Mouse (Mus musculus): ENCODE data around the gene Plxna2. TPM values are rescaled to one million over a fixed set of nuclear protein-coding genes. Genes with fewer than 3 reads are reported as not detected.

Gene Plxna2
- polyA plus RNA-seq, 1 experiment from 2014 or later, result 5.9 TPM

- WGBS, result 50% methylated on average over 3 of the region's 3 CpGs
- Histone ChIP-seq H3K27me3 (replicated peaks) (no peaks in the 10 kb centered on the region), H3K4me1 (replicated peaks) (no peaks in the 10 kb centered on the region), H3K9ac (no peak overlapping the region), H3K36me3 (no peaks in the 10 kb centered on the region), H3K4me3 (replicated peaks) (no peak overlapping the region), H3K27ac (no peak overlapping the region), H3K4me2 (replicated peaks) (no peak overlapping the region), H3K9me3 (no peaks in the 10 kb centered on the region)
- no peak for ATAC-seq
These were observed 155.9 kb downstream of the Plxna2 start for GRCm38 (mm10) chr1:194773899-194774298.

- Histone ChIP-seq H3K27me3 (replicated peaks) (no peaks in the 10 kb centered on the region), H3K9me3 (no peaks in the 10 kb centered on the region), H3K4me2 (replicated peaks) (no peak overlapping the region), H3K9ac (no peak overlapping the region), H3K4me1 (replicated peaks) (no peaks in the 10 kb centered on the region), H3K27ac (no peak overlapping the region), H3K36me3 (no peaks in the 10 kb centered on the region), H3K4me3 (replicated peaks) (no peak overlapping the region)
- WGBS, result 85% methylated on average over 2 of the region's 2 CpGs
- ATAC-seq, result no peak
These were observed 156.3 kb downstream of the Plxna2 start for GRCm38 (mm10) chr1:194774350-194774749.

- 70% methylated on average over 1 of the region's 1 CpGs for WGBS
- Histone ChIP-seq H3K27me3 (replicated peaks) (no peaks in the 10 kb centered on the region), H3K4me1 (replicated peaks) (no peaks in the 10 kb centered on the region), H3K9ac (no peak overlapping the region), H3K4me2 (replicated peaks) (no peak overlapping the region), H3K9me3 (no peaks in the 10 kb centered on the region), H3K4me3 (replicated peaks) (no peak overlapping the region), H3K36me3 (no peaks in the 10 kb centered on the region), H3K27ac (no peak overlapping the region)
- peak; percentile 45 for ATAC-seq
These were observed 156.7 kb downstream of the Plxna2 start for GRCm38 (mm10) chr1:194774754-194775153.

- Histone ChIP-seq H3K9ac (no peak overlapping the region), H3K27me3 (replicated peaks) (no peaks in the 10 kb centered on the region), H3K4me3 (replicated peaks) (no peak overlapping the region), H3K36me3 (no peaks in the 10 kb centered on the region), H3K4me2 (replicated peaks) (no peak overlapping the region), H3K4me1 (replicated peaks) (no peaks in the 10 kb centered on the region), H3K9me3 (no peaks in the 10 kb centered on the region), H3K27ac (no peak overlapping the region)
- ATAC-seq, result no peak
These were observed 157.8 kb downstream of the Plxna2 start for GRCm38 (mm10) chr1:194775656-194776374.

GRCm38 (mm10) chr1:194776510-194777244 is 158.7 kb downstream of the Plxna2 start:
- H3K4me3 ChIP-seq (replicated peaks), result no peak overlapping the region
- H3K36me3 ChIP-seq, result no peaks in the 10 kb centered on the region
- 81% methylated on average over 5 of the region's 5 CpGs for WGBS
- H3K4me2 ChIP-seq (replicated peaks), result no peak overlapping the region
- H3K4me1 ChIP-seq (replicated peaks), result no peaks in the 10 kb centered on the region
- H3K27ac ChIP-seq, result no peak overlapping the region
- no peaks in the 10 kb centered on the region for H3K27me3 ChIP-seq (replicated peaks)
- H3K9me3 ChIP-seq, result no peaks in the 10 kb centered on the region
- peak; percentile 53; the same call in 1 of the 2 replicates for ATAC-seq
- no peak overlapping the region for H3K9ac ChIP-seq

GRCm38 (mm10) chr1:194777608-194778007 is 159.6 kb downstream of the Plxna2 start:
- H3K27me3 ChIP-seq (replicated peaks), result no peaks in the 10 kb centered on the region
- H3K36me3 ChIP-seq, result no peaks in the 10 kb centered on the region
- WGBS, result 93% methylated on average over 2 of the region's 2 CpGs
- no peak overlapping the region for H3K9ac ChIP-seq
- H3K4me2 ChIP-seq (replicated peaks), result no peak overlapping the region
- H3K27ac ChIP-seq, result no peak overlapping the region
- H3K4me3 ChIP-seq (replicated peaks), result no peak overlapping the region
- H3K4me1 ChIP-seq (replicated peaks), result no peaks in the 10 kb centered on the region
- no peaks in the 10 kb centered on the region for H3K9me3 ChIP-seq
- no peak for ATAC-seq

GRCm38 (mm10) chr1:194780392-194780791 is 162.4 kb downstream of the Plxna2 start:
- no peak for ATAC-seq

GRCm38 (mm10) chr1:194780794-194781390 is 162.9 kb downstream of the Plxna2 start:
- H3K4me1 ChIP-seq (replicated peaks), result no peaks in the 10 kb centered on the region
- no peaks in the 10 kb centered on the region for H3K9me3 ChIP-seq
- no peaks in the 10 kb centered on the region for H3K27me3 ChIP-seq (replicated peaks)
- 91% methylated on average over 5 of the region's 5 CpGs for WGBS
- no peaks in the 10 kb centered on the region for H3K36me3 ChIP-seq
- no peak for ATAC-seq
- H3K27ac ChIP-seq, result no peak overlapping the region
- H3K4me2 ChIP-seq (replicated peaks), result no peak overlapping the region
- H3K9ac ChIP-seq, result no peak overlapping the region
- H3K4me3 ChIP-seq (replicated peaks), result no peak overlapping the region

More at GRCm38 (mm10) chr1:194780392-194780791, 162.4 kb downstream of the Plxna2 start:
- Histone ChIP-seq H3K27ac (no peak overlapping the region), H3K9ac (no peak overlapping the region), H3K27me3 (replicated peaks) (no peaks in the 10 kb centered on the region), H3K4me2 (replicated peaks) (no peak overlapping the region), H3K4me1 (replicated peaks) (no peaks in the 10 kb centered on the region), H3K36me3 (no peaks in the 10 kb centered on the region), H3K9me3 (no peaks in the 10 kb centered on the region), H3K4me3 (replicated peaks) (no peak overlapping the region)
- 88% methylated on average over 3 of the region's 3 CpGs for WGBS

- no peak for ATAC-seq
- H3K27ac ChIP-seq, result no peak overlapping the region
- H3K9me3 ChIP-seq, result no peaks in the 10 kb centered on the region
- H3K4me2 ChIP-seq (replicated peaks), result no peak overlapping the region
- H3K4me3 ChIP-seq (replicated peaks), result no peak overlapping the region
- WGBS, result 91% methylated on average over 1 of the region's 1 CpGs
- no peaks in the 10 kb centered on the region for H3K27me3 ChIP-seq (replicated peaks)
- H3K4me1 ChIP-seq (replicated peaks), result no peaks in the 10 kb centered on the region
- no peaks in the 10 kb centered on the region for H3K36me3 ChIP-seq
- no peak overlapping the region for H3K9ac ChIP-seq
These were observed 163.5 kb downstream of the Plxna2 start for GRCm38 (mm10) chr1:194781556-194781955.

GRCm38 (mm10) chr1:194782325-194782724 is 164.3 kb downstream of the Plxna2 start:
- Histone ChIP-seq H3K4me1 (replicated peaks) (no peaks in the 10 kb centered on the region), H3K36me3 (no peaks in the 10 kb centered on the region), H3K9me3 (no peaks in the 10 kb centered on the region), H3K4me3 (replicated peaks) (no peak overlapping the region), H3K27ac (no peak overlapping the region), H3K4me2 (replicated peaks) (no peak overlapping the region), H3K27me3 (replicated peaks) (no peaks in the 10 kb centered on the region), H3K9ac (no peak overlapping the region)
- no peak for ATAC-seq
- WGBS, result 67% methylated on average over 3 of the region's 3 CpGs

GRCm38 (mm10) chr1:194787626-194788025 is 169.6 kb downstream of the Plxna2 start:
- H3K27ac ChIP-seq, result no peak overlapping the region
- ATAC-seq, result no peak
- WGBS, result 80% methylated on average over 2 of the region's 2 CpGs
- no peaks in the 10 kb centered on the region for H3K27me3 ChIP-seq (replicated peaks)
- no peaks in the 10 kb centered on the region for H3K9me3 ChIP-seq
- no peaks in the 10 kb centered on the region for H3K36me3 ChIP-seq
- no peaks in the 10 kb centered on the region for H3K4me1 ChIP-seq (replicated peaks)
- H3K4me2 ChIP-seq (replicated peaks), result no peak overlapping the region
- H3K9ac ChIP-seq, result no peak overlapping the region
- no peak overlapping the region for H3K4me3 ChIP-seq (replicated peaks)

- Histone ChIP-seq H3K27me3 (replicated peaks) (no peaks in the 10 kb centered on the region), H3K27ac (no peak overlapping the region), H3K4me3 (replicated peaks) (no peak overlapping the region), H3K4me2 (replicated peaks) (no peak overlapping the region), H3K9me3 (no peaks in the 10 kb centered on the region), H3K4me1 (replicated peaks) (no peaks in the 10 kb centered on the region), H3K9ac (no peak overlapping the region), H3K36me3 (no peaks in the 10 kb centered on the region)
- no peak for ATAC-seq
- WGBS, result 84% methylated on average over 8 of the region's 8 CpGs
These were observed 175.4 kb downstream of the Plxna2 start for GRCm38 (mm10) chr1:194793226-194793924.
